Mouse (Mus musculus) heart, postnatal 0 days (tissue): Measurements from ENCODE around the gene Hat1. TPM values are rescaled to one million over a fixed set of nuclear protein-coding genes. Genes with fewer than 3 reads are reported as not detected.
A peak's percentile ranks its signal among the peaks of the same experiment; 100 is the strongest.

Experiments used
- ATAC-seq: fragments of 200-750 bp; cut with Nextera tagmentation; 2 replicates; pipeline ENCODE4 v1.8.0; 2017; ENCODE audit warnings: low read depth, moderate number of reproducible peaks, moderate library complexity; ENCODE audit not compliant: insufficient read depth
- DNase-seq: peaks from one replicate; pipeline ENCODE4 v3.0.0-alpha.2; 2016; ENCODE audit warnings: low spot score
- H3K27ac ChIP-seq: fragments of 300-500 bp; sonication (generic); 2 replicates; pipeline ENCODE4 v1.5.1; 2014; ENCODE audit warnings: low read depth, mild to moderate bottlenecking
- H3K27me3 ChIP-seq: fragments of 300-500 bp; sonication (generic); 2 replicates; pipeline ENCODE4 v1.6.1; 2014; ENCODE audit warnings: low read length, mixed read lengths; ENCODE audit not compliant: control insufficient read depth, insufficient read depth
- H3K36me3 ChIP-seq: fragments of 300-500 bp; sonication (generic); replicated peaks from 2 replicates; pipeline ENCODE4 v1.6.1; 2014; ENCODE audit warnings: low read length, mixed read lengths; ENCODE audit not compliant: control insufficient read depth, insufficient read depth
- H3K4me1 ChIP-seq: fragments of 300-500 bp; sonication (generic); 2 replicates; pipeline ENCODE4 v1.6.1; 2014; ENCODE audit warnings: antibody characterized with exemption; ENCODE audit not compliant: control insufficient read depth, insufficient read depth
- H3K4me2 ChIP-seq: fragments of 300-500 bp; sonication (generic); 2 replicates; pipeline ENCODE4 v1.6.1; 2014; ENCODE audit warnings: low read depth, mild to moderate bottlenecking, low read length, moderate library complexity
- H3K4me3 ChIP-seq: fragments of 300-500 bp; sonication (generic); 2 replicates; pipeline ENCODE4 v1.5.1; 2014; ENCODE audit warnings: low read depth, low read length
- H3K9ac ChIP-seq: fragments of 300-500 bp; sonication (generic); replicated peaks from 2 replicates; pipeline ENCODE4 v1.6.1; 2014; ENCODE audit warnings: low read depth, low read length, mixed read lengths
- H3K9me3 ChIP-seq: fragments of 300-500 bp; sonication (generic); replicated peaks from 2 replicates; pipeline ENCODE4 v1.6.1; 2016; ENCODE audit warnings: low read length; ENCODE audit not compliant: control insufficient read depth
- CTCF ChIP-seq: IDR thresholded peaks from 2 replicates; pipeline ENCODE4 v1.5.1; 2016; ENCODE audit warnings: antibody characterized with exemption, control low read depth, low read depth
- EP300 ChIP-seq: IDR thresholded peaks from 2 replicates; pipeline ENCODE4 v1.6.1; 2016; ENCODE audit warnings: antibody characterized with exemption, low read depth
- WGBS: fragments of 180-500 bp; shearing (Covaris S2); extraction: QIAGEN DNeasy Blood & Tissue Kit; methylation state at CpG from one replicate; pipeline ENCODE4 v1.1.7; 2014; 5-methylcytosine and 5-hydroxymethylcytosine counted together
- polyA plus RNA-seq: library from polyadenylated mRNA; unstranded; fragments of >200 nt; fragmentation: Nextera tagmentation; extraction: Ambion mirVana; gene quantifications from 2 replicates; pipeline ENCODE4 v1.2.1, GENCODE M21; 2015
- total RNA-seq: library from RNA; depleted of rRNA; stranded (reverse); fragments of >200 nt; gene quantifications from 2 replicates; pipeline ENCODE4 v1.2.3, GENCODE M21; 2014; ENCODE audit warnings: low replicate concordance

Hat1 gene
- total and polyA plus RNA-seq, 2 experiments from 2014 or later = 27.2 to 66.5 TPM

DNA sequence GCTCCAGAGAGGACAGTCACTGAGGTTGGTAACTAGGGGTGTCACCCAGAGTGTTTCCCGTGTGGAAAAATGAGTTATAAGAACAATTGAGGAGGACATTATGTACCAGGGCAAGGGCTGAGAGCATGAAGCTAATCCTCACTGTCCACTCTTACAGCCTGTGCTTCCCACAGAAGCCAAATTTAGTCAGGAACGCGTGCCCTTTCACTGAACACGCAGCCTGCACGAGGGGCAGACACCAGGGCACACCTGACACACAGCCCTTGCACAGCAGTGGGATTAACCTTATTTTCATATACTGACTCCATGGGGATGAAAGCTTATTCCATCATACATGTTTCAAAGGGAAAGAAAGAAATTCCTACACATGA is 34.7 kb upstream of the Hat1 start:
- Histone ChIP-seq H3K4me2 (no peak overlapping the region), H3K9me3 (no peaks in the 10 kb centered on the region), H3K9ac (no peak overlapping the region; the same call in 1 of the 2 replicates), H3K36me3 (peaks cover 8% of the 10 kb centered on the region; the same call in 1 of the 2 replicates), H3K27me3 (no peaks in the 10 kb centered on the region), H3K4me3 (no peak overlapping the region), H3K4me1 (peaks cover 20% of the 10 kb centered on the region), H3K27ac (peak overlapping the region; percentile 82)
- 24% methylated on average over 5 of the region's 5 CpGs for WGBS
- TF ChIP-seq CTCF (no peak), EP300 (0 out of 2 replicates have a peak, but pooled peaks have one; percentile 8)
- DNase-seq (peak; percentile 28), ATAC-seq (peak; percentile 81)

DNA sequence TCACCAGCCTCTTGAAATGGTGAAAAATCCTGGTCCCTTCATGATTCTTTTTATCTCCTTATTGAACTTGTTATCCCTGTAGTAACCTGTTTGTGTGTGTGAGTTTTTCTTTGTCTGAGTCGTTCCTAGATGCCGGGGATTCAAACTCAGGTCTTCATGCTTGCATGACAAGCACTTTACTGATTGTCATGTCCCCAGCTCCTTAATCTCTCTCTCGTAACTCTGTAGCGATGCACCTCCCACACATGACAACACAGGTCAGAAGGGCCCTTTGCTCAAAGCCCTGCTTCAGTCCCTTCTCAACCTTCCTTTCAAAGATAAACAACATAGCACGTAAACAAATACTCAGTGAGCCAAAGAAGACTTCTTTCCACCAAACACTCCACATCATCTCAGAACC is 30.4 kb upstream of the Hat1 start:
- no peak overlapping the region for H3K4me3 ChIP-seq
- DNase-seq (no peak), ATAC-seq (no peak)
- H3K9me3 ChIP-seq = no peaks in the 10 kb centered on the region
- no peak overlapping the region for H3K27ac ChIP-seq
- TF ChIP-seq CTCF = no peak
- H3K36me3 ChIP-seq = peaks cover 15% of the 10 kb centered on the region
- WGBS = 91% methylated on average over 5 of the region's 5 CpGs
- no peaks in the 10 kb centered on the region for H3K27me3 ChIP-seq
- H3K4me1 ChIP-seq = peaks cover 12% of the 10 kb centered on the region
- H3K4me2 ChIP-seq = no peak overlapping the region
- no peak overlapping the region for H3K9ac ChIP-seq

DNA sequence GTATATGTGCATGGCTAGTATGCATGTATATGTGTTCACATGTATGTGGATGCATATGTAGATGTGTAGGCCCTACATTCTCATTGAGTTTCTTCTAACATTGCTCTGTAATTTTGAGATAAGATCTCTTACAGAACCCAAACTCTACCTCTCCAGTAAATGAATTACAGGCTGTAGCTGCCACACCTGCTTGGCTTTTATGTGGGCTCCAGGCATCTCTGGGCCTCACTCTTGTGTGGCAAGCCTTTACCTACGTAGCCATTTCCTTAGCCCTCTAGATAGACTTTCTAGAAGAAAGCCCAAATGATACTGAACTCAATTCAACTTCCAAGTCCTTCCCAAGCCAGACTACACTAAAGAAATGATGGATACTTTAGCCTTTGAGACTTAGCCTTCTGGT is 28.6 kb upstream of the Hat1 start:
- no peak for ATAC-seq
- no peaks in the 10 kb centered on the region for H3K9me3 ChIP-seq
- TF ChIP-seq CTCF (no peak), EP300 (no peak)
- no peak overlapping the region for H3K4me3 ChIP-seq
- H3K9ac ChIP-seq = no peak overlapping the region
- H3K36me3 ChIP-seq = peaks cover 15% of the 10 kb centered on the region
- H3K27ac ChIP-seq = no peak overlapping the region
- H3K4me2 ChIP-seq = no peak overlapping the region
- DNase-seq = no peak
- 96% methylated on average over 1 of the region's 1 CpGs for WGBS
- peaks cover 18% of the 10 kb centered on the region for H3K4me1 ChIP-seq
- H3K27me3 ChIP-seq = no peaks in the 10 kb centered on the region

DNA sequence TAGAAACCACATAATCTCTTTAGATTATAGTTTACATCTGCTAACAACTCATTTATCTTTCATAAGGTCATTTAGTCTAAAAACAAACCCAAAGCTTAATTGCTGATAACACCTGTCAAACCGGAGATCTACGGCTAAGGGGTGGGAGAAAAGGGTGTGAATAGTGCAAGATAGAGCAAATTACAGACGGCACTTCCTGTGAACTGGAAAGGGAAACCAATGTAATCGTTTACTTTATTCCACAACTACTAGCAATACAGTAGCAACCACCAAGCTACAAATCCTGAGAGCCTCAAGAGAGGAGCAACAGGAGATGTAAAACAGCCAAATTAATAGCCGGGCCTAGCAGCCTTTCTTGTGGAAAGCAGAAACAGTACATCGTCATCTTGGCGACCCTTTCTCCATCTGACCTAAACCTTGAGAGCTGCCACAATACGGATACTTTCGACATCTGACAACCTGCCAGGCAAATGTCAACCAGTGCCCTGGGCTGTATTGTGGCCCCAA is 22.1 kb upstream of the Hat1 start:
- H3K9ac ChIP-seq = peak overlapping the region; percentile 91
- ATAC-seq = no peak
- peak overlapping the region; percentile 98 for H3K27ac ChIP-seq
- peak overlapping the region; percentile 97 for H3K4me3 ChIP-seq
- no peaks in the 10 kb centered on the region for H3K27me3 ChIP-seq
- TF ChIP-seq EP300 = no peak
- no peak for TF ChIP-seq CTCF
- H3K36me3 ChIP-seq = peaks cover 3% of the 10 kb centered on the region
- WGBS = 2% methylated on average over 9 of the region's 9 CpGs
- H3K4me1 ChIP-seq = peaks cover 25% of the 10 kb centered on the region
- DNase-seq = peak; percentile 30
- peak overlapping the region; percentile 83 for H3K4me2 ChIP-seq
- no peaks in the 10 kb centered on the region for H3K9me3 ChIP-seq

DNA sequence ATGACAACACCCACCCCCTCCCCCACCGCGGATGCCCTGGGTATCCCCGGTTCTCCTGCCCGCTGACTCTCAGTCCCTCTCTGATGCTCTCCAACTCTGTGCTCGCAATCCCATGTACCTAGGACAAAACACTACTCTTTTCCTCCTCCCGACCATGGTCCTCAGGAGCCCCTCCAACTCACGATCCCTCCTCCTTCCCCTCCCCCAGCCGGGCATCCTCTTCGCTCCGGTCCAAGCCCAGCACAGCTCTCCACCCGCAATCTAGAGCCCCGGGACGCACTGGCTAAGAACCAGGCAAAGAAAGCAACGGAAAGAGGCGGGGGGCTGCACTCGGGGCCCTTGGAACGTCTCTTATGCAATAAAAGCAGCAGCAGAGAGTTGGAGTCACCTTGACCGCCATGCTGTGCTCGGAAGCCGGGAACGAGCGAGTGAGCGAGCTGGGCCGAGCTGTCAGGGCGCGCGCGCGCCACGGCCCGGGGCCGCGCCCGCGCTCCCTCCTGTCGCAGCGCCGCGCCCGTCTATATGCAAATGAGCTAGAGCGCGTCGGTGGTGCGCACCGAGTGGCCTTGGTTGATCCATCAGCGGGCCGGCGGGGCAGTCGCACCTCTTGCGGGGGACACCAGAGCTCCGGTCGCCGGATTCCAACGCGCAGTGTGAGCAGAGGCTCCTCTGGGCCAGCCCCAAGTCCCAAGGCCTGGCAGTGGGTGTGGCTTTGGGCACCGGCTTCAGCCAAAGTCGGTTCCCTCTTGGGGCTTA is 21.5 kb upstream of the Hat1 start, which contains the start of gene Slc25a12:
Gene Slc25a12, minus strand, starts transcription at position 625 of the 756 bp plus-strand sequence.
- no peak for TF ChIP-seq CTCF
- TF ChIP-seq EP300 = no peak
- Histone ChIP-seq H3K9ac (peak within 1 kb of the TSS; percentile 91), H3K9me3 (no peaks in the 10 kb centered on the region), H3K4me1 (peaks cover 25% of the 10 kb centered on the region), H3K4me2 (peak within 1 kb of the TSS; percentile 83), H3K27ac (peak within 1 kb of the TSS; percentile 98), H3K4me3 (peak within 1 kb of the TSS; percentile 97), H3K36me3 (no peaks in the 10 kb centered on the region; the same call in 1 of the 2 replicates), H3K27me3 (no peaks in the 10 kb centered on the region)
- peak; percentile 97 for ATAC-seq
- peak; percentile 90 for DNase-seq
- WGBS = under 1% methylated on average over 57 of the region's 57 CpGs

DNA sequence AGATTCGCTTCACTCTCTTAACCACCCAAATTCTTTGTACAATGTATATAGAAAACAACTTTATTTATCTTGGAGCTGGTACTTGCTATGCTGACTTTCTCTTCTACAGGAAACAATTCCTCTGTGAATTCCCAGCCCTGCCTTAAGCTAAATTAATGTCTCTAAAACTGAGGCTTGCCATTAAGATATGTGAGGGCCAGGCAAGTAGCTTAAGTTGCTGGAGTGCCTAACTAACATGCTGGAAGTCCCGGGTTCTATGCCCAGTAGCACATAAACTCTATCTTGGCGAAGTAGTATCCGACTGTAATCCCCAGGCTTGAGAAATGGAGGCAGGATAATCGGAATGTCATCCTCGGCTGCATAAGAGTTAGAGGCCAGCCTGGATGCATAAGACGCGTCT is 20.7 kb upstream of the Hat1 start:
- Histone ChIP-seq H3K4me3 (peak overlapping the region; percentile 97), H3K27ac (peak overlapping the region; percentile 98), H3K9ac (peak overlapping the region; percentile 50; the same call in 1 of the 2 replicates), H3K4me1 (peaks cover 25% of the 10 kb centered on the region), H3K27me3 (no peaks in the 10 kb centered on the region), H3K4me2 (peak overlapping the region; percentile 83), H3K36me3 (no peaks in the 10 kb centered on the region), H3K9me3 (no peaks in the 10 kb centered on the region)
- 30% methylated on average over 8 of the region's 8 CpGs for WGBS
- DNase-seq (no peak), ATAC-seq (no peak)
- no peak for TF ChIP-seq EP300
- no peak for TF ChIP-seq CTCF
